Mouse (Mus musculus) hindbrain, postnatal 0 days (tissue): ENCODE measurements at regions not wholly inside any gene's neighbourhood (a gene's known extent, or its start where the extent isn't known, plus 50 kb on each side); places are given as distances from the start of the nearest gene placed in this dataset.

Experiments
- ATAC-seq: fragments of 200-750 bp; cut with Nextera tagmentation; 2 replicates; pipeline ENCODE4 v1.8.0; 2017; ENCODE audit warnings: mild to moderate bottlenecking, moderate TSS enrichment, moderate library complexity
- DNase-seq: peaks from one replicate; pipeline ENCODE4 v3.0.0-alpha.2; 2015; ENCODE audit warnings: low spot score
- H3K27ac ChIP-seq: fragments of 300-500 bp; sonication (generic); 2 replicates; pipeline ENCODE4 v1.5.1; 2014; ENCODE audit warnings: mild to moderate bottlenecking
- H3K27me3 ChIP-seq: fragments of 300-500 bp; sonication (generic); 2 replicates; pipeline ENCODE4 v1.6.1; 2014; ENCODE audit warnings: low read length, mixed read lengths; ENCODE audit not compliant: insufficient read depth
- H3K36me3 ChIP-seq: fragments of 300-500 bp; sonication (generic); 2 replicates; pipeline ENCODE4 v1.6.1; 2014; ENCODE audit warnings: low read length, mixed read lengths; ENCODE audit not compliant: insufficient read depth
- H3K4me1 ChIP-seq: fragments of 300-500 bp; sonication (generic); 2 replicates; pipeline ENCODE4 v1.6.1; 2014; ENCODE audit warnings: antibody characterized with exemption, low read length, mixed read lengths; ENCODE audit not compliant: insufficient read depth
- H3K4me2 ChIP-seq: fragments of 300-500 bp; sonication (generic); 2 replicates; pipeline ENCODE4 v1.6.1; 2014; ENCODE audit warnings: low read depth, mild to moderate bottlenecking, low read length, moderate library complexity, mixed read lengths
- H3K4me3 ChIP-seq: fragments of 300-500 bp; sonication (generic); 2 replicates; pipeline ENCODE4 v1.5.1; 2014; ENCODE audit warnings: low read length
- H3K9ac ChIP-seq: fragments of 300-500 bp; sonication (generic); replicated peaks from 2 replicates; pipeline ENCODE4 v1.6.1; 2014; ENCODE audit warnings: mild to moderate bottlenecking, low read length, moderate library complexity, mixed read lengths
- H3K9me3 ChIP-seq: fragments of 300-500 bp; sonication (generic); 2 replicates; pipeline ENCODE4 v1.6.1; 2016; ENCODE audit warnings: low read length, mixed read lengths
- CTCF ChIP-seq: IDR thresholded peaks from 2 replicates; pipeline ENCODE4 v1.5.1; 2016; ENCODE audit warnings: antibody characterized with exemption, control low read depth, low read depth
- WGBS: fragments of 180-500 bp; shearing (Covaris S2); extraction: QIAGEN DNeasy Blood & Tissue Kit; methylation state at CpG from one replicate; pipeline ENCODE4 v1.1.7; 2014; 5-methylcytosine and 5-hydroxymethylcytosine counted together

DNA sequence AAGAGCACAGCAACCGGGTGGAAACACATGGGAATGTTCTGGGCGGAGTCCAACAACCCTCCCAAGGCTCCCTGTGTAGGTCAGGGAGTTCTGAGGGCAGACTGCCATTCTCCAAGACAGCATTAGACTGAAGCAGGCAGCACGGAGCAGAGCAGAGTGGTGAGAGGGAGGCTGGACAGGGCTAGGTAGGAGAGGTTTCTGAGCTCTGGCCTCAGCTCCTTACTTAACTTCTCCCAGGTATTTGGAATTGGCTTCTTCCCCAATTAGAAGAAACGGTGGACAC, 162.5 kb upstream of the Spred2 start:
- no peaks in the 10 kb centered on the region for H3K9me3 ChIP-seq
- ATAC-seq (peak; percentile 65), DNase-seq (peak; percentile 55)
- no peaks in the 10 kb centered on the region for H3K4me1 ChIP-seq
- H3K4me3 ChIP-seq, result no peak overlapping the region
- no peaks in the 10 kb centered on the region for H3K36me3 ChIP-seq
- no peak overlapping the region for H3K9ac ChIP-seq
- TF ChIP-seq CTCF, result no peak
- H3K27me3 ChIP-seq, result no peaks in the 10 kb centered on the region
- WGBS, result 30% methylated on average over 4 of the region's 4 CpGs
- H3K4me2 ChIP-seq, result no peak overlapping the region
- no peak overlapping the region for H3K27ac ChIP-seq

DNA sequence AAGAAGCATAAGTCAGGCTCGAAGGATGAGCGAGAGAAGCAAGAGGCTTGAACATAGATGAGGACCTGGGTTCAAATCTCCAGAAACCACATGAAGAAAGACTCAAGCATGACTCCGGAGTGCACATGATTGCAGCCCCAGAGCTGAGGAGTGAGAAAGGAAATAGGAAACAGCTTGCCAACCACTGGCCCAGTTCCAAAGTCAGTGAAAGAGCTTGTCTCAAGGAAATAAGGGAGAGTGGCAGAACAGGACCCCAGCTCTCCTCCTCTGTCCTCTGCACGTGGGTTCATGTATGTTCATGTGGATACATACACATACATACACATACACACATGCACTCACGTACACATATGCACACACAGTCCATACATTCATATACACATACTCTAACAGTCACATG, 156.9 kb upstream of the Spred2 start:
- WGBS, result 80% methylated on average over 5 of the region's 5 CpGs
- Histone ChIP-seq H3K27ac (no peak overlapping the region), H3K36me3 (no peaks in the 10 kb centered on the region), H3K4me2 (no peak overlapping the region), H3K9me3 (no peaks in the 10 kb centered on the region), H3K4me1 (no peaks in the 10 kb centered on the region), H3K9ac (no peak overlapping the region), H3K4me3 (no peak overlapping the region), H3K27me3 (no peaks in the 10 kb centered on the region)
- DNase-seq (peak; percentile 51), ATAC-seq (0 out of 2 replicates have a peak, but pooled peaks have one; percentile 18)
- no peak for TF ChIP-seq CTCF

DNA sequence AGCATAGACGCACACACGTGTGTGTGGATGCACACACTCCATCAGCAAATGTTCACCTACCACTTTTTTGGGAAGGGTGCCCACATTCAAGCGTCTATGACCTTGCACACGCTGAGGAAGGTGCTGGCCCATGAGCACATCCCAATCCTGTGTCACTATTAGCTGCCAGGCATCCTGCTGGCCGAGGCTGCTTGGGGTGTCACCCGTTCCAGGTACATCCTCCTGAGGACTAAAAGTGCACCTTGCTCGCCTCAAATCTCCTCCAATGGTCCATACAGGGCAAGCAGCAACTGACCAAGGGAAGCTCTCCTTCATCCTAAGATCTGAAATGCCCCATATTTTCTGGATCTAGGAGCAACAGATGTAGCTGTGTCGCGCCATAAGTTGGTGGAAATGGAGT, 156.3 kb upstream of the Spred2 start:
- DNase-seq (no peak), ATAC-seq (no peak)
- TF ChIP-seq CTCF, result no peak
- no peaks in the 10 kb centered on the region for H3K36me3 ChIP-seq
- no peak overlapping the region for H3K4me2 ChIP-seq
- H3K27ac ChIP-seq, result no peak overlapping the region
- H3K4me1 ChIP-seq, result no peaks in the 10 kb centered on the region
- H3K4me3 ChIP-seq, result no peak overlapping the region
- WGBS, result 89% methylated on average over 9 of the region's 9 CpGs
- no peaks in the 10 kb centered on the region for H3K9me3 ChIP-seq
- no peaks in the 10 kb centered on the region for H3K27me3 ChIP-seq
- H3K9ac ChIP-seq, result no peak overlapping the region

DNA sequence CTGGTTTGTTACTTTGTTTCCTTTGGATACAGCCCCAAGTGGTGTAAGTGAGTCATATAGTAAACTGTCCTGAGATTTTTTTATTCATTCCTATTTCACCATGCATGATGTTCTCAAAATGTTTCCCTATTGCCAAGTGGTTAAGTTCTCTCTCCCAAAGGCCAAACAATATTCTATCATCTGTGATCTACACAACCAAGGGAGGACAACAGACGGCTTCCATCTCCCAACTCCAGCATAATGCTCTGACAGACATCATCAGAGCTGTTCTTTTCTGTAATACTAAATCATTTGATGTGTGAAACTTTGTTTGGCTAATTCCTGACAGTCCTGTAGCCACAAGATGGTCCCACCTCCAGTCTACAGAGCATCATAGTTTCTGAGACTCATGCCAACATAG, 155.2 kb upstream of the Spred2 start:
- no peak overlapping the region for H3K9ac ChIP-seq
- H3K9me3 ChIP-seq, result no peaks in the 10 kb centered on the region
- no peak for TF ChIP-seq CTCF
- no peak overlapping the region for H3K27ac ChIP-seq
- H3K36me3 ChIP-seq, result no peaks in the 10 kb centered on the region
- H3K27me3 ChIP-seq, result no peaks in the 10 kb centered on the region
- no peaks in the 10 kb centered on the region for H3K4me1 ChIP-seq
- 88% methylated on average over 1 of the region's 1 CpGs for WGBS
- H3K4me3 ChIP-seq, result no peak overlapping the region
- no peak for ATAC-seq
- DNase-seq, result no peak
- H3K4me2 ChIP-seq, result no peak overlapping the region

DNA sequence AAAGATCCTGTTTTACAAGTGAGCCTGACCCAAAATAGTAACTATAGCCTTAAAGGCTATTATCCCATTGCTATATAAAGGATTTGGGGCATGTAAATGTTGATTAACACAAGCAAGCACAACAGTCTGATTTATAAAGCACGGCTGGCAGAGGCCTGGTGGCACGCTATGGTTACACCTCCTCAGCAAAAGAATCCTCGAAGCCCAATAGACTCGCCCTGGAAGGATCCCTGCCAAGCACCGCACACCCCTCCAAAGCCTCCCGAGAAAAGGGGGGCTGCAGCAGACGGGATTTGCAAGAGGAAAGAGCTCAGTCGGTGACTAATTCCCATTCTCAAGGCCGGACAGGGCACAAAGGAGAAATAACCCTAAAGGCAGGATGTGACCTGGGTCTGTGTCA, 150.2 kb upstream of the Spred2 start:
- Histone ChIP-seq H3K4me2 (no peak overlapping the region), H3K27me3 (no peaks in the 10 kb centered on the region), H3K27ac (no peak overlapping the region), H3K36me3 (no peaks in the 10 kb centered on the region), H3K4me3 (no peak overlapping the region), H3K9me3 (no peaks in the 10 kb centered on the region), H3K4me1 (no peaks in the 10 kb centered on the region), H3K9ac (no peak overlapping the region)
- no peak for TF ChIP-seq CTCF
- ATAC-seq (peak; percentile 68; the same call in 1 of the 2 replicates), DNase-seq (peak; percentile 55)
- 14% methylated on average over 9 of the region's 9 CpGs for WGBS

DNA sequence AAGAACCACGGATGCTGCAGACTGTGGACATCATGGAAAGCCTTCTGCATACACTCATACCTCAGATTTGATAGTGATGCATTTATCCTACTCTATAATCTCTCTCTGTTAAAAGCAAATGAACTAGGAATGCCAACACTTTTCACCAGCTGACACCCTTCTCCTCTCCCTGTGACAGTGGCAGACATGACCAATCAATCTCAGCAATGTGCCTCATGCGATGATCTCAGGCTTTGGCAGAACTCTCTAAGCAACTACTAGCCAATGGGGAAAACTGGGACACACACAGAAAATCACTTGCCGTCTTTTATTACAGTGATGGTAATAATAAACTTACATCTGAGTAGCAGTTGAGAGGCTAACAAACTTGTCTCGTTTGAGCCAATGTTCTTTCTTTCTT, 148.4 kb upstream of the Spred2 start:
- Histone ChIP-seq H3K4me1 (no peaks in the 10 kb centered on the region), H3K9me3 (no peaks in the 10 kb centered on the region), H3K27me3 (no peaks in the 10 kb centered on the region), H3K4me2 (no peak overlapping the region), H3K4me3 (no peak overlapping the region), H3K36me3 (no peaks in the 10 kb centered on the region), H3K27ac (no peak overlapping the region), H3K9ac (no peak overlapping the region)
- 88% methylated on average over 4 of the region's 4 CpGs for WGBS
- ATAC-seq (no peak), DNase-seq (no peak)
- no peak for TF ChIP-seq CTCF

DNA sequence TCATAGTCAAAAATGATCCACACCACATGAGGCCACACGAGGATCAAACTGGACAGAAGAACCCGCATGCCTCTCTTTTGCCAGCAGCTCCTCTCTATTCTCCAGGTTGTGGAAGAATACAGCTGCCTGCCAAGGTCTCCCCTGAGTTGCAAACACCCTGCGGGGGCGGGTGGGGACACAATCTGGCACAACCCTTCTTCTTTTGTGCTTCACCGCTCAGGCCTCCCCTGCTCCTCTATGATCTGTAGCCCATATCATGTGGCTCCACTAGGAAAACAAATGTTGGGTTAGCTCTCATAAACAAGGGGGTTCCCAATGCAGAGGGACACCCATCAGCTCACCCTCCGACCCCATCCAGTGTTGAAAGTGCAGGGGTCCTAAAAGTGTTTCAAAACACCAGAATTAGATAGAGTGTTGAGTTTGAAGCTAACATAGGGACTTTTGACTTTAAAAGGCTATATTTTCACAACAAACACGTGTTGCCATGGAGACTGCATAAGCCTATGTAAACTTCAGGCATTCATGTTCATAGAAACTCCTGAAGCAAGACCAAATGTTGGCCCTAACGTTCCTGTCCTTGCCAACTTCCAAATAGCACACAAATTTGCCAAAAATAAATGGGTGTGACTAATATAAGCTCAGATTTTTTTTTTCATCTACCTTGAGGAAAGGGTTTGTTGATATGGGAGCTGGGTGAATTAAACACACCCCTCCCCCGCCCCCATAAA, 147.5 kb upstream of the Spred2 start:
- H3K27ac ChIP-seq, result no peak overlapping the region
- H3K4me1 ChIP-seq, result no peaks in the 10 kb centered on the region
- H3K4me2 ChIP-seq, result no peak overlapping the region
- H3K9me3 ChIP-seq, result no peaks in the 10 kb centered on the region
- TF ChIP-seq CTCF, result no peak
- no peaks in the 10 kb centered on the region for H3K27me3 ChIP-seq
- no peak overlapping the region for H3K9ac ChIP-seq
- H3K36me3 ChIP-seq, result no peaks in the 10 kb centered on the region
- peak; percentile 49 for DNase-seq
- H3K4me3 ChIP-seq, result no peak overlapping the region
- ATAC-seq, result no peak; the same call in 1 of the 2 replicates
- WGBS, result 53% methylated on average over 9 of the region's 9 CpGs
